Mouse (Mus musculus) kidney, adult 8-10 months (tissue): ENCODE results near the gene Cul1.
"Not testable (repeated sequence)": the region's sequence is repeated elsewhere in the genome, so short reads cannot be mapped to it uniquely, and the experiment has no call there.

Experiments used
- DNase-seq, 2 experiments: peaks; one replicate each; pipeline ENCODE4 v3.0.0; 2022

Gene Cul1

GRCm38 (mm10) chr6:47453098-47453497 is at the start of gene Cul1:
Gene Cul1, plus strand, starts transcription at chr6:47453398.
- DNase-seq = no peak

GRCm38 (mm10) chr6:47404419-47405382 is 48.5 kb upstream of the Cul1 start:
- DNase-seq = peak; percentile 8 to 61

- DNase-seq = no peak
Observed at GRCm38 (mm10) chr6:47412886-47413606, 40.2 kb upstream of the Cul1 start.

GRCm38 (mm10) chr6:47413656-47414055 is 39.5 kb upstream of the Cul1 start:
- no peak for DNase-seq

GRCm38 (mm10) chr6:47418691-47419090 is 34.5 kb upstream of the Cul1 start:
- DNase-seq = no peak

GRCm38 (mm10) chr6:47420156-47420555 is 33.0 kb upstream of the Cul1 start:
- DNase-seq = no peak

GRCm38 (mm10) chr6:47421221-47421620 is 32.0 kb upstream of the Cul1 start:
- DNase-seq = no peak

GRCm38 (mm10) chr6:47426136-47426535 is 27.1 kb upstream of the Cul1 start:
- no peak for DNase-seq

- not testable (repeated sequence) for DNase-seq
Observed at GRCm38 (mm10) chr6:47426556-47426955, 26.6 kb upstream of the Cul1 start.

GRCm38 (mm10) chr6:47432795-47433194 is 20.4 kb upstream of the Cul1 start:
- not testable (repeated sequence) for DNase-seq

- DNase-seq = no peak
Observed at GRCm38 (mm10) chr6:47440080-47440479, 13.1 kb upstream of the Cul1 start.

- no peak for DNase-seq
Observed at GRCm38 (mm10) chr6:47447658-47448057, 5.5 kb upstream of the Cul1 start.

- peak in 1 of 2 experiments; percentile 67 for DNase-seq
Observed at GRCm38 (mm10) chr6:47453522-47454130, 428 bp downstream of the Cul1 start.

GRCm38 (mm10) chr6:47454131-47454574 is 955 bp downstream of the Cul1 start:
- DNase-seq = peak; percentile 84 to 85

GRCm38 (mm10) chr6:47454575-47455571 is 1.7 kb downstream of the Cul1 start:
- peak; percentile 41 to 58 for DNase-seq

- no peak for DNase-seq
Observed at GRCm38 (mm10) chr6:47455843-47456242, 2.6 kb downstream of the Cul1 start.

GRCm38 (mm10) chr6:47456853-47457252 is 3.7 kb downstream of the Cul1 start:
- DNase-seq = peak in 1 of 2 experiments; percentile 40

- DNase-seq = no peak
Observed at GRCm38 (mm10) chr6:47465400-47465799, 12.2 kb downstream of the Cul1 start.

- DNase-seq = no peak
Observed at GRCm38 (mm10) chr6:47466488-47466887, 13.3 kb downstream of the Cul1 start.

GRCm38 (mm10) chr6:47467058-47467457 is 13.9 kb downstream of the Cul1 start:
- DNase-seq = no peak

GRCm38 (mm10) chr6:47469760-47470159 is 16.6 kb downstream of the Cul1 start:
- no peak for DNase-seq

GRCm38 (mm10) chr6:47472444-47472843 is 19.2 kb downstream of the Cul1 start:
- peak in 1 of 2 experiments; percentile 17 for DNase-seq
